Mouse (Mus musculus) testis, adult 2 months (tissue): ENCODE results near the gene L3hypdh.
"Not testable (repeated sequence)": the region's sequence is repeated elsewhere in the genome, so short reads cannot be mapped to it uniquely, and the experiment has no call there.

Experiments used
- CTCF ChIP-seq: fragments of 200-500 bp; IDR thresholded peaks from 2 replicates; pipeline ENCODE4 v1.5.1; 2012; ENCODE audit warnings: low read depth, mild to moderate bottlenecking, inconsistent platforms, low read length, moderate library complexity; ENCODE audit not compliant: control insufficient read depth, insufficient read depth, insufficient replicate concordance
- POLR2A ChIP-seq: fragments of 200-500 bp; IDR thresholded peaks from 2 replicates; pipeline ENCODE4 v1.6.1; 2012; ENCODE audit warnings: low read depth, mild to moderate bottlenecking, inconsistent platforms, low read length, moderate library complexity; ENCODE audit not compliant: control insufficient read depth

DNA sequence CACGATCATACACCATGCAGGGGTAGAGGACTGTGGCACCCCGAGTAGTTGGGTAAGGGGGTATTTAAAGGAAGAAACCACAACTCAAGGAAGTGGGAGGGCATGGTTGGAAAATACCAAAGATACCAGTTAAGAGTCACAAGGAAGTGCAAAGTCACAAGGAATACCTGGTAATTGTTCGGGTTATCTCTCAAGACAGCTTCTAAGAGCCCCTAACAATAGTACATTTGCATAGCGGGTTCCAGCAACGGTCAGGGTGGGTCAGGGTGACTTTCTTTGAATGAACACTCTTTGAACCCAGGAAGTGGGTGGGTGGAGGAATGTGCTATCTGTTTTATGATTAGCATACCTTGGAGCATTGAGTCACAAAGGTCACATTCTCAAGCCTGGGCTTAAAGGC is 35.1 kb downstream of the L3hypdh start:
- not testable (repeated sequence) for TF ChIP-seq POLR2A, CTCF
